Mouse (Mus musculus) c-Kit-negative CD71-positive TER-119-positive erythroid progenitor cells, embryonic 14.5 days (primary cell): ENCODE data around the gene Ankrd39.
A peak's percentile ranks its signal among the peaks of the same experiment; 100 is the strongest.

ENCODE experiments used
- DNase-seq: peaks from one replicate; pipeline ENCODE4 v3.0.0-alpha.2; 2013; ENCODE audit warnings: low read depth, low spot score

The Ankrd39 gene

GRCm38 (mm10) chr1:36546888-36547471, at the start of gene Ankrd39:
Gene Ankrd39 (minus strand): TSS chr1:36547445.
- DNase-seq, result peak; percentile 93

GRCm38 (mm10) chr1:36596114-36596513, 48.9 kb upstream of the Ankrd39 start:
- DNase-seq, result no peak

DNA sequence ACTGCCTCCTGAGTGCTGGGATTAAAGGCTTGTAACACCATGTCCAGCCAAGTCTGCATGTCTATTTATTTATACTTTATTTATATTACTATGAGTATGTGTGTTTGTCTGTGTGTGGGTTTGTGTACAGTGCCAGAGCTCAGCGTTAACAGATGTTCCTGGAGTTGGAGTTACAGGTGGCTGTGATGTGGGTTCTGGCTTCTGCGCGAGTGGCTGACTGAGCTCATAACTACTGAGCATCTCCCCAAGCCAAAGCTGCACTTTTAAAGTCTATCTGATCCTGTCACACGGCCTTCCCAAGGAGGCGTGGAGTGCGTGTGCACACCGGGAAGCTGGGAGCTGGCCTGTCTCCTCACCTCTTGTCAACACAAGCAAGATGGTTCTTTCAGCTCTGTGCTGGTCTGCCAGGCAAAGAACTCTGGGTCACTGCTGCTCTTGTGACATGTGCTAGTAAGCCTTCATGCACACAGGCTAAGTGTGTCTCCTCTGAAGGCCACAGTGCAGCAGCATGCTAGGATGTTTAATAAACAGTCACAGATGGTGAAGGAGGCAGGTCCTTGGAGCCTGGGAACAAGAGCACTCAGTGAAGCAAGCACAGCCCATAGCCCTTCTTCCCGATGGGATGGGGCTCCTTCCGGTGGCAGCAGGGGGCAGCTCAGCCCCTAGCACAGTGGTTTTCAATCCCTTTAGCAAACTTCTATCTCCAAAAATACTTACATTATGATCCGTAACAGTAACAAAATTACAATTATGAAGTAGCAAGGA, 48.1 kb upstream of the Ankrd39 start:
- DNase-seq, result no peak

DNA sequence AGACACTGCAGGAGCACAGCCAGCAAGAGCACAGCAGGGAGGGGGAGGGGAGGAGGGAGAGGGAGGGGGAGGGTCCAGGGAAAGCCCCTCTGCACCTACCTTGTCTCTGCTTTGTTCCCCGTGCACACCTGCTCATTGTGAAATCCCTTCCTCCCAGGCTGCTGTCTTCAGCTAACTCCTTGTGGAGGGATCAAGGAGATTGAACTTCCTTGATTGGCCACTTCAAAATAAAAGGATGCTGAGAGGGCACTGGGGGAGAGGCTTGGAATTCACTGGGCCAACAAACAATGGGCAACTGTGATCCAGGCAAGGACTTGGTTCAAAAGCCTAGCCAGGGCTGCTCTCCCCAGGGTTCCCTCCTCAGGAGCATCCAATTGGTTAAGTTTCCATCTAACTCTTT, 45.9 kb upstream of the Ankrd39 start:
- DNase-seq, result no peak

DNA sequence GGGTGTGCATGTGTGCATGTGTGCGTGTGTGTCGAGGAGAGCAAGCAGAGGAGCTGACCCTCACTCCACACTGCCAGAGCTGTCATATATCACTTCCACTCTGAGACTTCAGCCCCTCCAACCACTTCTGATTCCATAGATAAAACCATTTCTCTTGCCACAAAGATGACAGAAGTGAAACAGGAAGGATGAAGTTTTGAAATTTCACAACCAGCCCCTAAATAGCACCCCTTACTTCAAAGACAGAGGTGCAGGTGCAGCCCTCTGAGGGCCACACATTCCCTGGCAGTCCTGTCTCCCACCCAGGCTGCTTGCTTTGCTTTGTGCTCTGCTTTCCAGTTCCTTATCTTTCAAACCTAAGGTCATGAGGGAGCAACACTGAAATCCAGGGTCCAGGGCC, 44.2 kb upstream of the Ankrd39 start:
- DNase-seq, result no peak

- DNase-seq, result no peak
Measured at GRCm38 (mm10) chr1:36590664-36591063, 43.4 kb upstream of the Ankrd39 start.

- DNase-seq, result no peak
Measured at GRCm38 (mm10) chr1:36589486-36589885, 42.2 kb upstream of the Ankrd39 start.

- no peak for DNase-seq
Measured at GRCm38 (mm10) chr1:36588476-36589450, 41.5 kb upstream of the Ankrd39 start.

DNA sequence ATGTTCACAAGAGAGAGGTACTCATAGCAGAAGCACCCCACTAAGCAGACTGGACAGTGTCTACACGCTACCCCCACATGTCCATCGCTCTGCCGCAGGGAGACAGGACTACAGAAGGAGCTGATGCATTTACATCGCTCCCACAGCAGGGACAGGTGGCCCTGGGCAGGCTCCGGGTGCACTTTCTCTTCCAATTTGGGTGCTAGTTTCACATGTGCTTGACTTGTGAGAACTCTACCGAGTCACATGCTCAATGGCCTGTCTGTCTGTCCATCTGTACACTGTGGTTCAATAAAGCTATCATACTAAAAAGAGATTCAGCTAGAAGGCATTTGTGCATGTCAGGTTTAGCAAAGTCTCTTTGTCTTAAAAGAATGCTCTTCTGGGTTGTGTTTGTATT, 40.6 kb upstream of the Ankrd39 start:
- no peak for DNase-seq

DNA sequence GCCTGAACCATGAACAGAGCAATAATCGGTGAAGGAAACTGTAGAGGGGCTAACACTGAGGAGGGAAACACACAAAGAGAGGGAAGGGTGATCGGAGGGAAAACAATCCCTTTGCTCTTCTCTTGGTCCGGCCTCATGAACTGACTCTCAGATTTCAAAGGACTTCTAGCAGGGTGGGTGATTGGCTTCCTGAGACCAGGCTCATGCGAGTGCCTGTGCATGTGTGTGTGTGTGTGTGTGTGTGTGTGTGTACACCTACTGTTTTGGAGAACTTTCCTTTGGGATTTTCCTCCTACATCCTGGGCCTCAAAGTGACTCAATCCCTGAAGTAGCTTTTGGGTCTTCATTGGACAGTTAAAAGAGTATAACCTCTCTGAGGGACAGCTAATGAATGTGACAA, 39.0 kb upstream of the Ankrd39 start:
- no peak for DNase-seq

- no peak for DNase-seq
Measured at GRCm38 (mm10) chr1:36583408-36584116, 36.3 kb upstream of the Ankrd39 start.

- DNase-seq, result no peak
Measured at GRCm38 (mm10) chr1:36582211-36582610, 35.0 kb upstream of the Ankrd39 start.

DNA sequence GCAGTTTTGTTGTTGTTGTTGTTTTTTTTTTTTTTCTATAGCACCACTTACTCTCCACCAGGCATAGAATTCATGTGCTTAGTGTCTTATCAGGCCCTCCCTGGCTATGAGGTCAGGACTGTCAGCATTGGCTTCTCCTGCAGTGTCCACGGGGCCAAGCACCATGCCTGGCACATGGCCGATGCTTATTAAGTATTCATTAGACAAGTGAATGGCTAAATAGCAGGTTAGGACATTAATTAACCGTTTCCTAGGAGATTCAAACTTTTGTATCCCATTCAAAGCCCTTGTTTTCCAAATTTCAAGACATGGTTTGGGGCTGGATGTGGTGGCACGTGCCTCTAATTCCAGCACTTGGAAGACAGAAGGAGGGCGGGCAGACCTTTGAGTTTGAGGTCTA, 34.0 kb upstream of the Ankrd39 start:
- no peak for DNase-seq

- DNase-seq, result no peak
Measured at GRCm38 (mm10) chr1:36580384-36581207, 33.4 kb upstream of the Ankrd39 start.

- no peak for DNase-seq
Measured at GRCm38 (mm10) chr1:36579974-36580383, 32.7 kb upstream of the Ankrd39 start.

- no peak for DNase-seq
Measured at GRCm38 (mm10) chr1:36576991-36577675, 29.9 kb upstream of the Ankrd39 start.

DNA sequence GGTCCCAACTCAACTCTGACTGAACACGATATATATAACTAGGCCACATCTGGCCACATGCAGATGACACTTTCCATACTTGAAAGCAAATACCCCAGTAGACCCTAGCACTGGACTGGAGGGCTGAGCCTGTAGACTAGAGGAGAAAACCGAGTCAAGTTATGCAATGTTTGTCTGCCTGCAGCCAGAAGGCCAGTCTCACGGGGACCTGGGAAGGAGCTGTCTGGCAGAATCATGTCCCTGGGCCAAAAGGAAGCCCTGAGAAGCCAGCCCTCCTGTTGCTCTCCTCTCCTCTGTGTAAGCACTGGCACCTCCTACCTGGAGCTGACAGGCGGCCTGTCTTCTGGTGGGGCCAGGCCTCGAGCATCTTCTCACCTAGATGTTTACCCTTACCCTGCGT, 28.1 kb upstream of the Ankrd39 start:
- DNase-seq, result no peak

DNA sequence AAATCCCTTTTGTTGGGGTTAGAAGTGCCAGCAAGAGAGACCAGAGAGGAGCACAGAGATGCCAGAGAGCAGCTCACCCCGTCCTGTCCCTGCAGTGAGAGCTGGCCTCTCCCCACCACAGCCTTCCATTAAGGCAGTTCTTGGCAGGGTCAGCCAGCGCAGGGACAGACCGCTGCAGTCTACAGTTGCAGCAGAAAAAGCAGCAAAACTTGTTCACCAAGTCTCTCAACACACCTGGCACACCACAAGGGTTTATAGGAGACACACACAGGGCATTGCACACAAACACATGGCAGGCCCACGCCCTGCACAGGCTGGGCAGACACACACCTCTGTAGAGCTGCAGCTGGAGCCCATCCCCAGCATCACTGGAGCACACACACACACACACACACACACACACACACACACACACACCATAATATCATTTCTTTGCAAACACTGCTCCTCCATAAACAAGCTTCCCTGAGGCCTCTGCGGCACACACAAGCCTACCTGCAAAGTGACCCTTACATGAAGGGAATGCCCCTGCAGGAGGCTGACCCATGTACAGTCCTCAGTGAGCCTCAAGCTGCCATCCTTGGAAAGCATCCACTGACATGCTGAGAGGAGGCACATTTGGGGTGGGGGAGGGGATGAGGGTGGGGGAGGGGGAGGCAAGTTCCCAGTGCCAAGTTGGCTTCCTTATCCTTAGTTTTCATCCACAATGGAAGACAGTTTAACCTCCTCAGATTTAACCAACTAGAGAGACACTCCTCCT, 27.1 kb upstream of the Ankrd39 start:
- DNase-seq, result no peak

GRCm38 (mm10) chr1:36573524-36573923, 26.3 kb upstream of the Ankrd39 start:
- no peak for DNase-seq
